Mouse (Mus musculus): ENCODE results near the gene Olfr263. TPM values are rescaled to one million over a fixed set of nuclear protein-coding genes. Genes with fewer than 3 reads are reported as not detected.
A peak's percentile ranks its signal among the peaks of the same experiment; 100 is the strongest.
"Not testable (repeated sequence)": the region's sequence is repeated elsewhere in the genome, so short reads cannot be mapped to it uniquely, and the experiment has no call there.

Gene Olfr263
- not detected in 2 replicates for polyA plus RNA-seq (2015; fragmentation: Nextera tagmentation; extraction: Ambion mirVana)

DNA sequence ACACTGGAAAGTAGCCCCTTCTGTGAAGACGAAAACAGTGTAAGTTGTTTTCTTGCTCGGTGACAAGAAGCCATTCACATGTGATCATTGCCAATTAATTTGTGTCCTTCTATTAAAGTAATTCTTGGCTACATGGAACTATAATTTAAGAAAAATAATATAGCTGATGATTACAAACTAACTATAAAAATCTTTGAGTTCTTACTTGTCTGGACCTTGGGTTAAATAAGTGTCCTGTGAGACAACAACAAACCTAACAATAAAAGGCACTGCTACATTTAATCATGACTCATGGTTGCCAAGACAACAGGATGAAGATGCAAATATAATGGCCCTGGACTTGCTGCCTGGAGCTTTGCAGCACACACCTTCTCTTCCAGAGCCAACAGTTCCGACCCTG is at the start of gene Olfr263:
Gene Olfr263 (plus strand): TSS at position 301 of the 400 bp plus-strand sequence.
- not testable (repeated sequence) for H3K4me1 ChIP-seq (ENCODE audit: control insufficient read depth, low read depth, low read length); H3K27me3 ChIP-seq (ENCODE audit: control insufficient read depth, insufficient read depth, low read depth, low read length); H3K27ac ChIP-seq (ENCODE audit: low read length); H3K36me3 ChIP-seq (ENCODE audit: control insufficient read depth, insufficient read depth); H3K4me2 ChIP-seq (ENCODE audit: low read depth, low read length); H3K9ac ChIP-seq (ENCODE audit: low read depth, low read length); H3K9me3 ChIP-seq (replicated peaks; ENCODE audit: control insufficient read depth, low read length); ATAC-seq (ENCODE audit: low read depth); H3K4me3 ChIP-seq (ENCODE audit: low read depth, low read length)
- WGBS (ENCODE audit: insufficient replicate concordance) = 64% methylated on average over 3 of the region's 3 CpGs

DNA sequence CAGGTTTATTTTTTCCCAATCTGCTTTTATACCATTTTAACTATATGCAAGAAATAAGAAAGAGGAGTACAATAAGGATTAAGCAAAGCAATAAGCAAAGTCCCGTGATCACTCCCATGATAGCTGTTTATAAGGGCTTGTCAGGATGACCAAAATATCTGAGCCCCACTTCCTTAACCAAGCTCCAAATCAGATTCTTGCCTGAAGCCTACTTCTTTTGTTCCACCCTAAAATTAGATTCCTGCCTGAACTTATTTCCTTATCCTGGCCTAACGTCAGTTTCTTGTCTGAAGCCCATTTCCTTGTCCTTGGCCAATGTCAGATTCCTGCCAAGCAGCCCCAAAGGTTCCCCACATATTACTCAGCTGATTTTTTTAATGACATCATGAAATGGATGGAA is 46.8 kb upstream of the Olfr263 start:
- 41% methylated on average over 2 of the region's 2 CpGs for WGBS (ENCODE audit: insufficient replicate concordance)
- Histone ChIP-seq H3K27me3 (ENCODE audit: control insufficient read depth, insufficient read depth, low read depth, low read length) (no peaks in the 10 kb centered on the region), H3K9me3 (replicated peaks; ENCODE audit: control insufficient read depth, low read length) (no peaks in the 10 kb centered on the region), H3K4me1 (ENCODE audit: control insufficient read depth, low read depth, low read length) (no peaks in the 10 kb centered on the region), H3K4me2 (ENCODE audit: low read depth, low read length) (no peak overlapping the region), H3K36me3 (ENCODE audit: control insufficient read depth, insufficient read depth) (no peaks in the 10 kb centered on the region), H3K27ac (ENCODE audit: low read length) (no peak overlapping the region), H3K9ac (ENCODE audit: low read depth, low read length) (no peak overlapping the region), H3K4me3 (ENCODE audit: low read depth, low read length) (no peak overlapping the region)
- ATAC-seq (ENCODE audit: low read depth) = no peak

DNA sequence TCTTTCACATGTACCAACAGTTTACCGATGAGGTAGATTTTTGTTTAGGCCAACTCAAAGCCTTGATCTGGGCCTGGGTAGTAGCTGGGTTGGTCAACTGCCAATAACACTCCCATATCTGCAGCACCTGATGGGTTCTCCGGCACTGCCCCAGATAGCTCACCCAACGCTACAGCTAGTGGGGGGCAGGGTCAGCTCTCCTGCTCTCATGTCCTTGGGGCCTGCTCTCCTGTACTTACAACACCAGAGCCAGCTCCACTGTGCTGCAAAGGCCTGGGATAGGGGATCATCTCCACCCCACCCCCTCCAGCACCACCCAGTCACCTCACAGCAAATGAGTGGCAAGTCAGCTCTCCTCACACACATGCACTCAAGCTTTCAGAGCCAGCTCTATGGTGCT is 19.7 kb upstream of the Olfr263 start:
- no peak overlapping the region for H3K27ac ChIP-seq (ENCODE audit: low read length)
- WGBS (ENCODE audit: insufficient replicate concordance) = 62% methylated on average over 3 of the region's 3 CpGs
- no peaks in the 10 kb centered on the region for H3K27me3 ChIP-seq (ENCODE audit: control insufficient read depth, insufficient read depth, low read depth, low read length)
- no peak overlapping the region for H3K4me2 ChIP-seq (ENCODE audit: low read depth, low read length)
- no peaks in the 10 kb centered on the region for H3K36me3 ChIP-seq (ENCODE audit: control insufficient read depth, insufficient read depth)
- ATAC-seq (ENCODE audit: low read depth) = no peak
- no peaks in the 10 kb centered on the region for H3K4me1 ChIP-seq (ENCODE audit: control insufficient read depth, low read depth, low read length)
- no peak overlapping the region for H3K9ac ChIP-seq (ENCODE audit: low read depth, low read length)
- H3K4me3 ChIP-seq (ENCODE audit: low read depth, low read length) = no peak overlapping the region
- H3K9me3 ChIP-seq (replicated peaks; ENCODE audit: control insufficient read depth, low read length) = no peaks in the 10 kb centered on the region

DNA sequence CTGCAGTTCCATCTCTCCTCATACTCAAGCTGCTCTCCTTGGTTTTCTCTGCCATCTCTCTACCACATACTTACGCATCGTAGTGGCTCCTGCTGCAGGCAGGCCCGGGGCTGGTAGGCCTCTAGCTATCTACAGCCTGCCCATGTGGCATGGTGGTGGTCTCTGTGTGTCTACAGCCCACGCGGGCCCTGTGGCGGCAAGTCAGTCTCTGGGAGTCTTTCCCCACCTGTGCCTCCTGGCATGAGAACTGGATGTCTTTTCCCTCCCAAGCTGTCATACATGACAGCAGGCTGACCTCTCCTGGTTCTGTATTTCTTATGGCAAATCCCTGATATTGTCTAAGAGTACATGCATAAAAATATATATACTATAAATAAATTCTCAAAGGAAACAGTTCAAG is 19.0 kb upstream of the Olfr263 start:
- H3K4me3 ChIP-seq (ENCODE audit: low read depth, low read length) = no peak overlapping the region
- H3K27me3 ChIP-seq (ENCODE audit: control insufficient read depth, insufficient read depth, low read depth, low read length) = no peaks in the 10 kb centered on the region
- H3K36me3 ChIP-seq (ENCODE audit: control insufficient read depth, insufficient read depth) = no peaks in the 10 kb centered on the region
- no peak for ATAC-seq (ENCODE audit: low read depth)
- H3K27ac ChIP-seq (ENCODE audit: low read length) = no peak overlapping the region
- H3K4me1 ChIP-seq (ENCODE audit: control insufficient read depth, low read depth, low read length) = no peaks in the 10 kb centered on the region
- no peak overlapping the region for H3K4me2 ChIP-seq (ENCODE audit: low read depth, low read length)
- 64% methylated on average over 6 of the region's 6 CpGs for WGBS (ENCODE audit: insufficient replicate concordance)
- H3K9me3 ChIP-seq (replicated peaks; ENCODE audit: control insufficient read depth, low read length) = no peaks in the 10 kb centered on the region
- no peak overlapping the region for H3K9ac ChIP-seq (ENCODE audit: low read depth, low read length)

DNA sequence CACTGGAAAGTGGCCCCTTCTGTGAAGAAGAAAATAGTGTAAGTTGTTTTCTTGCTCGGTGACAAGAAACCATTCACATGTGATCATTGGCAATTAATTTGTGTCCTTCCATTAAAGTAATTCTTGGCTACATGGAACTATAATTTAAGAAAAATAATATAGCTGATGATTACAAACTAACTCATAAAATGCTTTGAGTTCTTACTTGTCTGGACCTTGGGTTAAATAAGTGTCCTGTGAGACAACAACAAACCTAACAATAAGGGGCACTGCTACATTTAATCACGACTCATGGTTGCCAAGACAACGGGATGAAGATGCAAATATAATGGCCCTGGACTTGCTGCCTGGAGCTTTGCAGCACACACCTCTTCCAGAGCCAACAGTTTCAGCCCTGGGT is 18.3 kb upstream of the Olfr263 start, which contains the start of gene Olfr1369-ps1:
Gene Olfr1369-ps1 (plus strand): TSS at position 301 of the 400 bp plus-strand sequence.
- H3K36me3 ChIP-seq (ENCODE audit: control insufficient read depth, insufficient read depth); ATAC-seq (ENCODE audit: low read depth); H3K4me1 ChIP-seq (ENCODE audit: control insufficient read depth, low read depth, low read length); H3K27me3 ChIP-seq (ENCODE audit: control insufficient read depth, insufficient read depth, low read depth, low read length); H3K4me2 ChIP-seq (ENCODE audit: low read depth, low read length); H3K4me3 ChIP-seq (ENCODE audit: low read depth, low read length); H3K27ac ChIP-seq (ENCODE audit: low read length); H3K9me3 ChIP-seq (replicated peaks; ENCODE audit: control insufficient read depth, low read length); H3K9ac ChIP-seq (ENCODE audit: low read depth, low read length): not testable (repeated sequence)
- WGBS (ENCODE audit: insufficient replicate concordance) = 53% methylated on average over 3 of the region's 3 CpGs

DNA sequence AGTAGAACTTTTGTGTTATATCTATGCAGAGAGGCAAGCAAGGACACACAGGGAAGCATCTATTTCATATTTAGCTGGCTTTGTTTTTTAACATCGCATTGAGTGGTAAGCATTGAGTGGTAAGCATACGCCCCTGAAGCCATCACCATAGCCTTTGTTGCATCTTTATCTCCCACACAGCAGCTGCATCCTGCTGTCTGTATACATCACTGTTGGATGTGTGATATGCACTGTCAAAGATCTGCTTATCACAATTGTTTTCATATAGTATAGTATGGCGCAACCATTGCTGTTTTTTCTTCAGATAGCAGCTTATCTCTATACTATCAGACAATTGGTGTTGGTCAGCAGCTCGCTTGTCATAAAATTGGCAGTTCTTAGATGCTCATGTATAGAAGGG is 15.3 kb upstream of the Olfr263 start:
- H3K36me3 ChIP-seq (ENCODE audit: control insufficient read depth, insufficient read depth) = no peaks in the 10 kb centered on the region
- no peak overlapping the region for H3K4me2 ChIP-seq (ENCODE audit: low read depth, low read length)
- H3K27ac ChIP-seq (ENCODE audit: low read length) = no peak overlapping the region
- peak; percentile 51 for ATAC-seq (ENCODE audit: low read depth)
- no peak overlapping the region for H3K4me3 ChIP-seq (ENCODE audit: low read depth, low read length)
- 29% methylated on average over 4 of the region's 4 CpGs for WGBS (ENCODE audit: insufficient replicate concordance)
- H3K9ac ChIP-seq (ENCODE audit: low read depth, low read length) = no peak overlapping the region
- no peaks in the 10 kb centered on the region for H3K27me3 ChIP-seq (ENCODE audit: control insufficient read depth, insufficient read depth, low read depth, low read length)
- no peaks in the 10 kb centered on the region for H3K4me1 ChIP-seq (ENCODE audit: control insufficient read depth, low read depth, low read length)
- H3K9me3 ChIP-seq (replicated peaks; ENCODE audit: control insufficient read depth, low read length) = no peaks in the 10 kb centered on the region

DNA sequence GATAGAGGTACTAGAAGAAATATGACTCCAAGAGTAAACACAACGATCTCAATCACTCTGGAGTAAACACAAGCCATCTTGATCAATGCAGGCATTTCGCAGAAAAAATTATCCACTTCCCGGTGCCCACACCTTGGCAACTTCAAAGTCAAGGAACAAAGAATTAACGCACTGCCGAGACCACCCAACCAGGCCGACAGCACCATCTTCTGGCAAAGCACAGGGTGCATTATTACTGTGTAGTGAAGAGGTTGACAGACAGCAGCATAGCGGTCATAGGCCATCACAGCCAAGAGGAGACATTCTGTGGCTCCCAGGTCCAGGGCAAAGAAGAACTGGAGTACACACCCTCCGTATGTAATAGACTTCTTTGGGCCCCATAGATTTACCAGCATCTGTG is 13.0 kb downstream of the Olfr263 start:
- Histone ChIP-seq H3K4me1 (ENCODE audit: control insufficient read depth, low read depth, low read length) (no peaks in the 10 kb centered on the region), H3K27ac (ENCODE audit: low read length) (no peak overlapping the region), H3K4me2 (ENCODE audit: low read depth, low read length) (no peak overlapping the region), H3K9me3 (replicated peaks; ENCODE audit: control insufficient read depth, low read length) (no peaks in the 10 kb centered on the region), H3K9ac (ENCODE audit: low read depth, low read length) (no peak overlapping the region), H3K36me3 (ENCODE audit: control insufficient read depth, insufficient read depth) (no peaks in the 10 kb centered on the region), H3K27me3 (ENCODE audit: control insufficient read depth, insufficient read depth, low read depth, low read length) (no peaks in the 10 kb centered on the region), H3K4me3 (ENCODE audit: low read depth, low read length) (no peak overlapping the region)
- WGBS (ENCODE audit: insufficient replicate concordance) = 38% methylated on average over 8 of the region's 8 CpGs
- ATAC-seq (ENCODE audit: low read depth) = no peak

DNA sequence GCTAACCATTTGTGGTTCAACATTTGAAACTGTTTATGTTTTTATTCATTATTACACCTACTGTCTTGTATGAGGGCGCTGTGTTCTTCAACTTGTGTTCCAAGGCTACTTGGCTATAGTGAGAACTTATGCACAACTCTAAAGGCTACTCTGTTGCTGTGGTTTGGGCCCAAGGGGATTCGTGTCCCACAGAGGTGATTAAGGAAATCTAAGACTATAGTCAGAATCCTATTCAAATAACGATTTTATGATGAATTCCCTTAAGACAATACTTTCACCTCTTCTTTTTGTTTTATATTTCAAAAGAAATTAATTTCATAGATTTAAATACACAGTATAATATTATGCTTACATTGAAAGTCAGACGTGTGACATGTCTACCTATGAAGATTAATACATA is 16.3 kb downstream of the Olfr263 start, which contains the start of gene Olfr1368:
Gene Olfr1368 (minus strand): TSS at position 101 of the 400 bp plus-strand sequence.
- 45% methylated on average over 4 of the region's 4 CpGs for WGBS (ENCODE audit: insufficient replicate concordance)
- H3K9me3 ChIP-seq (replicated peaks; ENCODE audit: control insufficient read depth, low read length) = no peaks in the 10 kb centered on the region
- no peak within 1 kb of the TSS for H3K27ac ChIP-seq (ENCODE audit: low read length)
- no peaks in the 10 kb centered on the region for H3K4me1 ChIP-seq (ENCODE audit: control insufficient read depth, low read depth, low read length)
- no peak within 1 kb of the TSS for H3K4me3 ChIP-seq (ENCODE audit: low read depth, low read length)
- H3K4me2 ChIP-seq (ENCODE audit: low read depth, low read length) = no peak within 1 kb of the TSS
- no peak for ATAC-seq (ENCODE audit: low read depth)
- H3K27me3 ChIP-seq (ENCODE audit: control insufficient read depth, insufficient read depth, low read depth, low read length) = no peaks in the 10 kb centered on the region
- H3K36me3 ChIP-seq (ENCODE audit: control insufficient read depth, insufficient read depth) = no peaks in the 10 kb centered on the region
- H3K9ac ChIP-seq (ENCODE audit: low read depth, low read length) = no peak within 1 kb of the TSS

DNA sequence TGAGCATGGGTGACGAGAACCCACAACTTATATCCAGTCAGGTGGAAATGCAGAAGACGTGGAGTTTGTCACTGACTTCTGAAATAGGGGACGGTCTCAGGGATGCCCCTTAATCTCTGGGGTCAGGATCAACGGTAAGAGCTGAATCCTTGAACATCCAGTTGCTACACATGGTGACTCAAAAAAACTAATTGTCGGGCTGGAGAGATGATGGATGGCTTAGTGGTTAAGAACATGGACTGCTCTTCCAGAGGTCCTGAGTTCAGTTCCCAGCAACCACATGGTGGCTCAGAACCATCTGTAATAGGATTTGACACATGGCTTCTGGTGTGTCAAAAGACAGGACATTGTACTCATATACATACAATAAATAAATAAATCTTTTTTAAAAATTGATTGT is 26.4 kb downstream of the Olfr263 start:
- Histone ChIP-seq H3K36me3 (ENCODE audit: control insufficient read depth, insufficient read depth) (no peaks in the 10 kb centered on the region), H3K27me3 (ENCODE audit: control insufficient read depth, insufficient read depth, low read depth, low read length) (peaks cover 23% of the 10 kb centered on the region), H3K9me3 (replicated peaks; ENCODE audit: control insufficient read depth, low read length) (no peaks in the 10 kb centered on the region), H3K9ac (ENCODE audit: low read depth, low read length) (no peak overlapping the region), H3K4me2 (ENCODE audit: low read depth, low read length) (no peak overlapping the region), H3K4me1 (ENCODE audit: control insufficient read depth, low read depth, low read length) (peaks cover 10% of the 10 kb centered on the region; the same call in 1 of the 2 replicates), H3K27ac (ENCODE audit: low read length) (no peak overlapping the region), H3K4me3 (ENCODE audit: low read depth, low read length) (no peak overlapping the region)
- ATAC-seq (ENCODE audit: low read depth) = no peak
- WGBS (ENCODE audit: insufficient replicate concordance) = 49% methylated on average over 5 of the region's 5 CpGs
